Mouse (Mus musculus): ENCODE data around the gene Prkca.

Prkca gene

GRCm38 (mm10) chr11:108200679-108201586 is 142.8 kb downstream of the Prkca start:
- DNase-seq: no peak

- DNase-seq: no peak
These were observed 144.2 kb downstream of the Prkca start for GRCm38 (mm10) chr11:108199429-108199985.

DNA sequence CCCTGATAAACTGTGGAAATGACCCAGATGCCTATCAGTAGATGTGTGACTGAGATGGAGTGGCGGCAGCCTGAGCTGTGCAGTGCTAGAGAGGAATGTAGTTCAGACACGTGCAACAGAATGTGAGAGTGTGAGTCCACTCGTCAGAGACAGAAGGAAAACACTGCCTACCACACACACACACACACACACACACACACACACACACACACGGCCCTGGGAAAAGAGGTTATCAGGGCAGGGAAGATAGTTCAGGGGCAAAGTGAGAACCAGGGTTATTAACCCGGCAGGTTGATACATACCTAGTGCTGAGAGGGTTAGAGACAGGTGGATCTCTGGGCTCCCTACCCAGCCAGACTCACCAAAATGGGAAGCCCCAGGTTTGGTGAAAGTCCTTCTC is 145.1 kb downstream of the Prkca start:
- DNase-seq: no peak

DNA sequence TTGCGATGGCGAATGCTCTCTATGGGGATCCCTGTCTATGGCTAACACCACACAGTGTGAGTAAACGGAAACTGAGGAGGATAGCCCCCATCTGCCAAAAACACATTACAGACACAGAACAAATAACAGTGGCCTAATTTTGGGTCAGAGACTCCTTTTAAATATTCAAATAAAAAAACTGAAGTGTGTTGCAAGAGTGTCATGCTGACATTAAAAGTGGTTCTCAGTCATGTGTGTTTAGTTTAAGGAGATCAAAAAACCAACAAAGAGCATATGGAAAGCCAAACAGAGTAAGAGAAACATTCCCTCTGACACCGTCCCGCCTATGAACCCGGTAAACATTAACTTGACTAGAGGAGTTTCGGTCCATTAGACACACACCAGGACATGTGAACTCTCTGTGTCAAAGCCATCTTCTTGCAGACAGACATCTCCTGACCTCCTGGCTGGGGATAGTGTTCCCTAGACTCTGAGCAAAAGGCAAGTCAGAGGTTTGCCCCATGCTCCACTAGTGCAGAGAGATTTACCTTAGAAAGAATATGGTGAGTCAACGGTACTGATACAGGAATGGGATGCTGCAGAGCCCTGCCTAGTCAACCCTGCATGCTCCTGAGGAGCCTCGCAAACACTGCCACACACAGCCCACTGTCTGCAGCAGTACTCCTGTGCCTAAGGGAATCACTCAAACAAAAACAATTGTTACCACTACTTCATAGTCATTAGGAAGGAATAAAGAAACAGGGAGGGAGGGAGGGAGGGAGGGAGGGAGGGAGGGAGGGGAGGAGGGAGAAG is 146.1 kb downstream of the Prkca start:
- DNase-seq: no peak

DNA sequence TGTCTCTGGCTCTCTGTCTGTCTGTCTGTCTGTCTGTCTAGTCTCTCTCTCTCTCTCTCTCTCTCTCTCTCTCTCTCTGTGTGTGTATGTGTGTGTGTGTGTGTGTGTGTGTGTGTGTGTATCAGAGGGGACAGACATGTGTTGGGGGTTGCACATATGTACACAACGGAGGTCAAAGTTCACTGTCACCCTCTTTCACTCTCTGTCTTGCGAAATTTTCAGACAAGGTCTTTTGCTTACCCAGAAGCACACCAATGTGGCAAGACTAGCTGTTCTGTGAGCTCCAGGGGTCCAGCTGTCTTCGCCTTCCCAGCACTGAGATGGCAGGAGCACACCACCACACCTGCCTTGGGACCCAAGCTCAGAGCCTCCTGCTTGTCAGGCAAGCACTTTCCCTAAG is 146.9 kb downstream of the Prkca start:
- no peak for DNase-seq

DNA sequence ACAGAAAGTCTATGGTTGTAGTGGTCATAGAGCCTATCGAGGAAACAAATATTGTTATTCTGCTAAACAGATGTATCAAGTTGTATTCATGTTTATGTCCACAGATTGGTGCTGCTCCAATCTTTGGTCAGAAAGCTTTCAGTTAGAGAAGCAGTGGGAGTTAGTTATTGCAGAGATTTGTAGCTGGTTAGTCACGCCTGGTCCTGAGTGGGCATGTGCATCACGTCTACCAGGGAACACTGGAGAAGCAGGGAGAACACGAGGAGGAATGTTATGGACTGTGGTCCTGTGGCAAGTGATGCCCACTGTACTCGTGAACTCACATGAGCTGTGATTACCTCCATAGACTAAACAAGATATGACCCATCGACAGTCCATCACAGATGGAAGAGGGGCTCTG is 153.4 kb downstream of the Prkca start:
- DNase-seq: no peak

- DNase-seq: no peak
These were observed 154.4 kb downstream of the Prkca start for GRCm38 (mm10) chr11:108189362-108189761.

- no peak for DNase-seq
These were observed 161.3 kb downstream of the Prkca start for GRCm38 (mm10) chr11:108182421-108182820.

DNA sequence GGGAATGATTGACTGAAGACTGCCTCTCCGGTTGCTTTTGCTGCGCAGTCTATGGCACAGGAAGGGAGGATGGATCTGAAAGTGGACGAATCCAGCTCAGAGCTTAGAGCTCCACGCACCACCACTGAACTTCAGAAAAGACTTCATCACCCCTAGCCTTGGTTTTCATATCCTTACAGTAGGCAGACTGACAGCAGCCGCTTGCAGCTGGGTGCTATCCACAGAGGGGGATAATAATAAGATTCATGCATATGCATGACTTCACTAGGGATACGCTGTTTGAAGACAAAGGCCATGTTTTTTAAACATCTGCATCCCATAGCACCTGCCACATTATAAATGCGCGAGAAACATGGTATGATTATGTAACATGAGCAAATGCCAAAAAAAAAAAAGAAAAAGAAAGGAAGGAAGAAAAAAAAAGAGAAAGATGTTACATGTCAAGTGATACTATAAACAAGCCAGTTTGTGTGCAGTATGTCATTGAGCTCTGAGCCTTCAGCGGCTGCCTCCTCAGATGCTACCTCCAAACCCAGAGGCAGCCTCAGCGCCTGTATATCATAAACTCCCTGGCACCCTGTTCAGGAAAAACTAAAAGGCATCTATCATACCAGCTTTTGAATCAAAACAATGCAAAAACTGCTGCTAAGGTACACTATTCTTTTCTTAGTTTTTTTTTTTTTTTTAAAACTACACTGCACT is 162.6 kb downstream of the Prkca start:
- DNase-seq: no peak

DNA sequence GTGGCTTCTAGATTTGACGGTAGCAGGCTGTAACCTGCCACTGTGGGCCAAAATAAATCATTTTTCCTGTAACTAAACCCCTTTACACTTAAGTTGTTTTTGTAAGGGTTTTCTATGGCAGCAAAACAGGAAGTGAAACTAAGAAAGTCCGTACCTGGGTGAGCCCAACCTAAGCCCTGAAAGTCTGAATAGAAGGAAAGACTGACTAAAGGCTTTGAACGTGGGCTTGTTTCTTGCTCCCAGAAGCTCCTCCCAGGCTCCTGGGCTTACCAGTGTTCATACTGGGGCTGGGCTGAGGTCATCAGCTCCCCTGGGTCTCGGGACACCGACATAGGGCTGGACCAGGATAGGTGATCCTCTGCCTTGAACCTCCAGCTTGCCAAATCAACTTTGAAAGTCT is 164.9 kb downstream of the Prkca start:
- DNase-seq: no peak

DNA sequence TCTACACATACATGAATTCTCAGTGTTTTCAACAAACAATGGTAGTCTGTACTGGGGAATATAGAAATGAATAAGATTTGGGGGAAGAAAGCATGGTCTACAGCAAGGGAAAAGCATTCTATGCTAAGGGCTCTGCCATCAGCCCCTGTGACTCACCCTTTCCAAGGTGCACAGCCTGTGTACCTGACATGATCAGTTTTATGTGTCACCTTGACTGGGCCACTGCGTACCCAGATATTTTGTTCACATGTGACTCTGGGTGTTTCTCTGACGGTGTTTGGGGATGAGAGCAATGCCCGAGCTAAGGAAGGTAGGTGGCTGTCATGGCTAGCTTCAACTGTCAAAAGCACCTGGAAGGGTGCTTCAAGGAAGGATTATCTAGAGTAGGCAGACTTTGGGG is 165.5 kb downstream of the Prkca start:
- no peak for DNase-seq

DNA sequence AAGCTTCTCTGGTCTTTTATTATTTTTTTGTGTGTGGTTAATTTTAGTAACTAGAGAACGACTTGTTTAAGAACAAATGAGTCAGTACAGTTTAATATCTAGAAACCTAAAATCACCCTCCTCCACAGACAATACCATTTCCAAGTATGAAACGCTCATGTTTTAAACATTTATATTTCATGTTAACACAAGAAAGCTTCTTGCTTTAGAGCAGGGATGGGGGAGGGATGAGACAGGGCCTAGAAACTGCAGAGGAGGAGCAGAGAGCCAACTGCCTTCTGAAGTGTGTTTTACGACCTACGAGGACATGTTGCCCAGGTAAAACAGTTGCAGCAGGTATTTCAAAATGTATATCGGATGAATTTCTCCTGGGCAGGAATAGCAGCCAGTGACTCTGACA is 167.0 kb downstream of the Prkca start:
- no peak for DNase-seq

DNA sequence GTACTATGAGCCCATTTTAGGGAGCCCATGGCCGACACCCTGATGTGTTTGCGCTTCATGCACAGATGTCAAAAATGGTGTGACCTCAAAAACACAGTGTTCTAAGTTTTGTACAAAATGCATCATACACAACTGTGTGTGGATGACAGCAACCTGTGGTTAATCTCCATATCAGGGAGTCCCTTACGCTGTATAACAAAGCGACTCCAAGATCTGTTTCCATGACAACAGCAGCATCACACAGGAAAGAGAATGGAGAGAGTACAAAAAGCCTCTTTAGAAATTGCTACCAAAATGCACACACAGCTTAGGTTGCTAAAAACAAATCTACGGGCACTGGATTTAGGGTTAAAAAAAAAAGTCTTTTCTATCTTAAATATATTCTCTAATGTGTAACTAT is 171.8 kb downstream of the Prkca start:
- no peak for DNase-seq

DNA sequence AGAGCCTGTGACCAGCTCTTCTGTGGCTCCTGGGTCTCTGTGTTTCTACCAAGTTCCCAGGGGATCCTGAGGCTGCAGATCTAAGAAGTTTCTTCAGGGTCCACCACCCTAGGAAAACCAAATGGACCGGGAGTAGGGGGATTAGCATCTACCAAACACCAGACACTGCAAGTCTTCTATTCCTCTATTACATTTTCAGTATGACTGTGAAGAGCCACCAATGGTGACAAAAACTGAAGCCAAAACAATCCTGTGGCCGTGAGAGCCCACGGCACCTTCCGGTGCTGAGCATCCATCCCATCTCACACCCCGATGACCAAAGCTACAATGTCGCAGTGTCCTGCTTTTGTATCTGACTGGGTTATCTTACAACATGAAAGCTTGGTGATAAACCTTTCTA is 172.5 kb downstream of the Prkca start:
- DNase-seq: no peak

DNA sequence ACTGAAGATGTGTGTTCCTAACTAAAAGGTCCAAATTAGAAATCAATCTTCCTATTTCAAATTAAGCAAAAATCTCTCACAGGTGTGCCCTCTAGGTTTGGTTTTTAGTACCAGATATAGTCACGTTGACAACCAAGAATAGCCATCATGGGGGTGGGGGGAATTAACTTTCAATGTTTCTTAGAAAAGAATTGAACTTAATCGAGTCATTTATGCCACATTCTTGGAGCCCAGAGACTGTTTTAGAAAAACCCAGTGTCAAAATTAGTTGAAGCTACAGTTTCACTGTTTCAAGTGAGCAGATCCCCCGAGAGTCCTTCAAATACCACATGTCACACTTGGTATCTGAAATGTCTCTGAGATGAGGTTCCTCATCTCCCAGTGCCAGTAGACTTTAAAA is 173.6 kb downstream of the Prkca start:
- no peak for DNase-seq

- DNase-seq: no peak
These were observed 178.0 kb downstream of the Prkca start for GRCm38 (mm10) chr11:108165725-108166124.

- no peak for DNase-seq
These were observed 181.1 kb downstream of the Prkca start for GRCm38 (mm10) chr11:108162639-108163038.

GRCm38 (mm10) chr11:108162110-108162509 is 181.6 kb downstream of the Prkca start:
- DNase-seq: no peak

- DNase-seq: no peak
These were observed 183.7 kb downstream of the Prkca start for GRCm38 (mm10) chr11:108160056-108160455.

DNA sequence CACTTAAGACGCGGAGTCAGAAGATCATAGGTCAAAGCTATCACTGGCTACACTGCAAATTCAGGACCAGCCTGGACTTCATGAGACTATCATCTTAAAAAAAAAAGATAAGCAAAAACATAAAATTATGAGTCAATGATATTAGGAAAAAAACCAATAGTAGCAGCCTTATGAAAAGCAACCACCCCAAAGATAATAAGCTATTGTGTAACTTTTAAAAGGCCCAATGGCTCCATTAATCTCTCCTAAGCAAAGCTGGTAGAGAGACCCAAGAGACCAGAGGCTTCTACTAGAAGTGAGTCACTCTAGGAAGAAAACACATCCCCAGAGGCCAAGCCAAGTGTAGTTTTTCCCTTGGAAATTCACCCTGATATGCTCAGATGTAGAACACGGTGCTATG is 185.7 kb downstream of the Prkca start:
- no peak for DNase-seq

GRCm38 (mm10) chr11:108157074-108157473 is 186.7 kb downstream of the Prkca start:
- DNase-seq: no peak

DNA sequence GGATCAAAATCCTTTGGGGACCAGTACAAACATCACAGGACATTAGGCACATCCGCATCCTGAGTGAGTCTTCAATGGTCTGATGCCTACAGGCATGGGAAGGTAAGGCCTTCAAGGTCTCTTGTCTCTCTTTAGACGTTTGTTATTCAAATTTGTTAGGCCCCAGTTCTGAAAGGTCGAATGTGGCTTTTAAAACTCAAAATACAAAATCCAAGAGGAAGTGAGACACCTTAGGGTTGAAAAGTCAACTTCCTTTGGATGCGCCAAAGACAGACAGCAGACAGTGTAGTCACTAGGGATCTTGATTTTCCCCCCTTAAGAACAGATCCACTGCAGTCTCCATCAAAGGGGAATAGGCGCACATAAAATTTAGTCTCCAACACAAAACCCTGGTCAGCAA is 187.6 kb downstream of the Prkca start:
- no peak for DNase-seq

- no peak for DNase-seq
These were observed 188.6 kb downstream of the Prkca start for GRCm38 (mm10) chr11:108155088-108155580.

Measured in right cerebral cortex, postnatal 4 days (tissue).